Mouse (Mus musculus): ENCODE measurements around the gene Serinc2. TPM values are rescaled to one million over a fixed set of nuclear protein-coding genes. Genes with fewer than 3 reads are reported as not detected.

The Serinc2 gene
- polyA plus RNA-seq, 1 experiment = 72.2 TPM

DNA sequence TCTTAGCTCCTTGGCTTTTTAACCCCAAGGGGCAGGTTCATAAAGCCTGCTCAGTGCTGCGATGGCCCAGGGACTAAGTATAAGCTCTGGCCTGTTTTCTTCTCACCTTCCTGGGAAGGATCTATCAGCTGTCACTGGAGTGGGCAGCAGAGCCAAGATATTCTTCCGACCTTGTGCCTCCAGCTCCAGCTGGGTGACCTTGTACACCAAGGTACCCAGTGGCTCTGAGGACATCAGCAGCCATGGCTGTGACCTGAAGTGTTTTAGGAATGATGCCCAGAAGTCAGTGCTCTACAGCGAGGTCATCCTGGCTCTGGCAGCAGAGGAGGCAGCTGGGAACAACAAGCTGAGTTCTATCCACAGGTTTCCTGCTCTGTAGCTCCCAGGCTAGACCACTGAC, 33.5 kb upstream of the Serinc2 start:
- TF ChIP-seq CTCF (IDR thresholded peaks at IDR 0.05; ENCODE audit: borderline replicate concordance, extremely low read depth, insufficient read depth, insufficient read length) = no peak
- no peak for TF ChIP-seq POLR2A (IDR thresholded peaks at IDR 0.05; ENCODE audit: borderline replicate concordance, extremely low read depth, insufficient read depth, insufficient read length, poor library complexity, severe bottlenecking)
- DNase-seq (ENCODE audit: low read depth) = no peak

DNA sequence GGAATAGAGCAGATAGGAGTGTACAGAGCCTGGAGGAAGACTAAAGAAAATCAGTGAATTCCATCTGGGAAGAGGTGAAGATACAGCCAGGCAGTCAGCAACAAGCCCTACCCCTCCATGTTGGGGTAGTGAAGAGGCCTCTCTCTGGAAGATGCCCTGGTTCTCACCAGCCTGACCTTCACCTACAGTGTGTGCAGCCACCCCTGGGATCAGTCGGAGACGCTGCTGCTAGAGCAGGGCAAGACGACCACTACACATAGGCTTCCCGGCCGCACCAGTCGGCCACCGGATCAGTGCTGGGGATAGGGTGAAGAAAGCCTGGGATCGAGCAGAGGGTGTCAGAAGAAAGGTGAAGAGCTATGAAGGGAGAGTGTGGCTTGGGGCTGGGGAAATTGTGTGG, 30.2 kb upstream of the Serinc2 start:
- DNase-seq (ENCODE audit: low read depth) = no peak
- TF ChIP-seq POLR2A (IDR thresholded peaks at IDR 0.05; ENCODE audit: borderline replicate concordance, extremely low read depth, insufficient read depth, insufficient read length, poor library complexity, severe bottlenecking) = no peak
- no peak for TF ChIP-seq CTCF (IDR thresholded peaks at IDR 0.05; ENCODE audit: borderline replicate concordance, extremely low read depth, insufficient read depth, insufficient read length)

DNA sequence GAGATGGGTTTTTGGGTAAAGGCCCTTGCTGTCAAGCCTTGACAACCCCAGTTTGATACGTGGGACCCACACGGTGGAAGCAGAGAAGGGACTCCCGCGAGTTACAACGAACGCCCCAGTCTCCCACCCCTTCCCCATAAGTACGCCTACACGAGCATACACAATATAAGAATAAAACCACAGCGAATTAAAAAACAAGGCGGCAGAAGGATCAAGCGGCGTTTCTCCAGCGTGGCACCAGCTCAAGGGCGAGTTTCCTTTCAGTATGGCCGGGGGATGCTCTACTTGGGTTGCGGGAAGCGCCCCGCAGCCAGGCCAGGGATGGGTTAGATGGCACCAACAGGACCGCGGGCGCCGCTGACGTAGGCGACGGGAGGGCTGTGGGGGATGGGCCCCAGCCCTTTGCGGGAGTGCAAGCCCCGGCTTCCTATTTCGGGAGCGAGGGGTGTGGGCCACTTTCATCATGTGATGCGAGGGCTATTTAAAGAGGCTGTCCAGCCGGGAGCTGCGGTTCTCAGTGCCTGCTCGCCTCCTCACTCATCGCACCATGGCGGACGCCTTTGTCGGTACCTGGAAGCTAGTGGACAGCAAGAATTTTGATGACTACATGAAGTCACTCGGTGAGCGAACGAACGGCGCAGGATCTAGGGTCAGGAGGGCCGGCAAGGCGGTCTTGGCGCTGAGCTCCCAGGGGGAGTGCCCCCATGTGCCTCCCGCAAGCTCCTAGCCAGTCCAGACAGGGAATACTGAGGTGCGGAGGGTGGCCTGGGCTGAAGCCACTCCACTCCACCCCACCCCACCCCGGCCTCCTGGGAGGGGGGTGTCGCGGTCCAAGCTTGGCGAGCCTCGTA, 29.5 kb upstream of the Serinc2 start, which contains the start of the genes Fabp3 and Gm10570:
Gene Fabp3, plus strand, starts transcription at position 365 of the 851 bp plus-strand sequence.
Gene Gm10570, minus strand, starts transcription at position 444 of the 851 bp plus-strand sequence.
- TF ChIP-seq POLR2A (IDR thresholded peaks at IDR 0.05; ENCODE audit: borderline replicate concordance, extremely low read depth, insufficient read depth, insufficient read length, poor library complexity, severe bottlenecking) = no peak
- no peak for TF ChIP-seq CTCF (IDR thresholded peaks at IDR 0.05; ENCODE audit: borderline replicate concordance, extremely low read depth, insufficient read depth, insufficient read length)
- DNase-seq (ENCODE audit: low read depth) = peak; percentile 78

DNA sequence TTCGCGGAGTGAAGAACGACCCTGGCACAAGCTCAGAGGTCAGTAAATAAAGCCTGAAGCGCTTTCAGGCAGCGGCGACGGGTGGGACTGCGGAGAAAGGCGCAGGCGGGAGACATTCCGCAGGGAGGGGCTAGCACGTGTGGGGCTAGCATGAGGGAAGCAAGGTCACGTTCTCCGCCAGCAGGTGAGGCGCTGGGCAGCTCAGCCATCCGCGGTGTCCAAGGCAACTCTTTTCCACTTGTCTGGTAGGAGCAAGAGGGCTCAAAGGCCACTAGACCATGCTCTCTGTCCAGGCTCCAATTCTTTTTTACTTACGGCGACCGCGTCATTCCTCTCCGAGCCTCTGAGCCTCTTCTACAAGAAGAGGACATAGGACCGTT, 28.8 kb upstream of the Serinc2 start:
- DNase-seq (ENCODE audit: low read depth) = peak; percentile 63
- TF ChIP-seq CTCF (IDR thresholded peaks at IDR 0.05; ENCODE audit: borderline replicate concordance, extremely low read depth, insufficient read depth, insufficient read length) = no peak
- TF ChIP-seq POLR2A (IDR thresholded peaks at IDR 0.05; ENCODE audit: borderline replicate concordance, extremely low read depth, insufficient read depth, insufficient read length, poor library complexity, severe bottlenecking) = no peak

DNA sequence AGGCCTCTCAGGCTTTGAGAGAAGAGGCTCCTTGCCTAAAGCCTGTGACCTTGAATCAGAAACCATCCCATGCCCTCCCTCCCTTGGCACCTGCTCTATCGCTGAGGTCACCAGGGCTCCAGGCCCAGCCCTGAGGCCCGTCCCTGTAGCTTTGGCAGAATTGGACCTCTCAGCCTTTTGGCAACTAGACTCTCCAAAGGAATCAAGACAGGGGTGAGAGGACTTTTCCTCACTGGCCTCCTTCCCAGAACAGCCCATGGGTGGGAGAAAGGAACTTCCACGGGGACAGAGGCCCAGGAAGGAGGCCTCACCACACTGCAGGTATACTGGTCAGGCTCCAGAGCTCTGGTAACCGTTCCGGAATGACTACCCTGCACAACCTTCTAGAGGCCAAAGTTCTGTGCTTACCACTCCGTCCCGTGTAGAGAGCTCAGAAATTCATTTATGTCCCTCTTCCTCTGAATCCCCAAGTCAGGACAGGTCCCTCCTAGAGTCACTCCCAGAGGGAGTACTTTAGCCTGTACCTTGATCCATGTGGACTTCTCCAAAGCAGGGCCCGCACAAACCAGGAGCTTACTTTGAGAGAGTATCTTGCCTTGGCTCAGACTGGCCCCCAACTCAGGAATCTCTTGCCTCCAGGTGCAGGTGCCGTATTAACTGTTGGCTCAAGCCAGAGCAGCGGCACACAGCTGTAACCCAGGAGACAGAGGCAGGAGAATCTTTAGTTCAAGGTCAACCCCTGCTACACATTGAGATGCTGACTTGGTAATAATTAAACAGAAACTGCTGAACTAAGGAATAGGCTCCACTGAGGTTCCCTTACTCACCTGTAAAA, 28.0 kb upstream of the Serinc2 start:
- no peak for DNase-seq (ENCODE audit: low read depth)
- no peak for TF ChIP-seq POLR2A (IDR thresholded peaks at IDR 0.05; ENCODE audit: borderline replicate concordance, extremely low read depth, insufficient read depth, insufficient read length, poor library complexity, severe bottlenecking)
- no peak for TF ChIP-seq CTCF (IDR thresholded peaks at IDR 0.05; ENCODE audit: borderline replicate concordance, extremely low read depth, insufficient read depth, insufficient read length)

DNA sequence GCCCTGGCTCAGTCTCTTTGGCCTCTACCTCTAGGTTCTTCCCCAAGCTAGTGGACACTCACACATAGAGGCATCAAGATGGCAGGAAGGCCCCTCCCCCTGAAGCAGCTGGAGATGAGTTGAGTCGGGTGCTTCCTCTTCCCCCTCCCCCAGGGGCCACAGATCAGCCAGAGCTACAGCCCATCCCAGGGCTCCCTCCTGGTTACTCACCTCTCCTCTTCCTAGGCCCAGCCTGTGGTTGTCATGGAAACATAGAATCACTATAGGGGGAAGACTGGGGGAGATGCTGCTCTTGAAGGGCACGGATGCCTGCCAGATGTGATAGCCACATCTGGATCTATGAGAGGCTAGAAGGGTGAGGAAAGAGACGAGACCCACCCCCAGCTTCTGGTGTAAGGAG, 25.7 kb upstream of the Serinc2 start:
- TF ChIP-seq POLR2A (IDR thresholded peaks at IDR 0.05; ENCODE audit: borderline replicate concordance, extremely low read depth, insufficient read depth, insufficient read length, poor library complexity, severe bottlenecking) (no peak), CTCF (IDR thresholded peaks at IDR 0.05; ENCODE audit: borderline replicate concordance, extremely low read depth, insufficient read depth, insufficient read length) (no peak)
- no peak for DNase-seq (ENCODE audit: low read depth)

DNA sequence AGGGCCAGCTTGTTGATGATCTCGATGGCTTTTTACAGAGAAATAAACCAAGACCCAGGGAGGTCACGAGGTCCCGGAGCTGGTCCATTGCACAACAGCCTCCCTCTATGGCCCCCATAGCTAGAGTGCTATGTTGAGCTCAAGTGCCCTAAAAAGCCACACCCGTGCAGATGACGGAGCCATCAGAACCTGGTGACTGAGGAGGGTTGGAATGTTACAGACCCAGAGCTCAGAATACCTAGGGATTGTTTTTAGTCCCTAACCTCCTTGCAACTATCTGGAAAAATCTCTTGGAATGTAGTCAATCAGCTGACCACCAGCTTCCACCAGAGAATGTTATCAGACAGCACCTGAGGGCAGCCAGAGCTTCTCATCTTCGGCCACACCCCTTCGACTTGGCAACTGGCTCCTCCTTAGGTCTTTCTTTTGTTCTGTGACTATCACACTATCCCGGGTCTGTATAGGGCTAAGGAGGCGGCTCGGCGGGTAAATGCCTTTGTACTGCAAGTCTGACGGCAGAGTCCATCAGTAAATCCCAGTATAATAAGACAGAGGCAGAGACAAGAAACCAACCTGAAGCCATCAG, 23.4 kb upstream of the Serinc2 start:
- no peak for TF ChIP-seq CTCF (IDR thresholded peaks at IDR 0.05; ENCODE audit: borderline replicate concordance, extremely low read depth, insufficient read depth, insufficient read length)
- no peak for TF ChIP-seq POLR2A (IDR thresholded peaks at IDR 0.05; ENCODE audit: borderline replicate concordance, extremely low read depth, insufficient read depth, insufficient read length, poor library complexity, severe bottlenecking)

DNA sequence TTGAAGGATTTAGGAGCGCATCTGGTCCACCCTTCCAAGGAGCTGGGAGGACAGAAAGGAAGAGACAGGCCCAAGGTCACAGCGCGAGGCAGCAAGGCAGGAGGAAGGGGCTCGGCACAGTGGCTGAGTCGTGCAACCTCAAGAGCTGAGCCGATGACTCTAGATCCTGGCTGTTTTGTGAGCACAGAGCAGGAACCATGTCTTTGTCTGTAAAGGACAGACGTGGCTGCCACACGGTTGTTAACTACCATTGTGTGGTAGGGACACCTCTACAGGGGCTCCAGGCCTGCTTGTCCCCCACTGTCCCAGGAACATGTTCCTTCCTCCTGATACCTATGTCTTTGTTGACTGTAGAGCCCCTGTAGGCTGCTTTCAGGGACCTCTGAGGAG, 20.6 kb upstream of the Serinc2 start:
- TF ChIP-seq CTCF (IDR thresholded peaks at IDR 0.05; ENCODE audit: borderline replicate concordance, extremely low read depth, insufficient read depth, insufficient read length) (no peak), POLR2A (IDR thresholded peaks at IDR 0.05; ENCODE audit: borderline replicate concordance, extremely low read depth, insufficient read depth, insufficient read length, poor library complexity, severe bottlenecking) (no peak)
- DNase-seq (ENCODE audit: low read depth) = no peak

More for the DNA sequence above, 23.4 kb upstream of the Serinc2 start:
- DNase-seq (ENCODE audit: low read depth) = no peak

DNA sequence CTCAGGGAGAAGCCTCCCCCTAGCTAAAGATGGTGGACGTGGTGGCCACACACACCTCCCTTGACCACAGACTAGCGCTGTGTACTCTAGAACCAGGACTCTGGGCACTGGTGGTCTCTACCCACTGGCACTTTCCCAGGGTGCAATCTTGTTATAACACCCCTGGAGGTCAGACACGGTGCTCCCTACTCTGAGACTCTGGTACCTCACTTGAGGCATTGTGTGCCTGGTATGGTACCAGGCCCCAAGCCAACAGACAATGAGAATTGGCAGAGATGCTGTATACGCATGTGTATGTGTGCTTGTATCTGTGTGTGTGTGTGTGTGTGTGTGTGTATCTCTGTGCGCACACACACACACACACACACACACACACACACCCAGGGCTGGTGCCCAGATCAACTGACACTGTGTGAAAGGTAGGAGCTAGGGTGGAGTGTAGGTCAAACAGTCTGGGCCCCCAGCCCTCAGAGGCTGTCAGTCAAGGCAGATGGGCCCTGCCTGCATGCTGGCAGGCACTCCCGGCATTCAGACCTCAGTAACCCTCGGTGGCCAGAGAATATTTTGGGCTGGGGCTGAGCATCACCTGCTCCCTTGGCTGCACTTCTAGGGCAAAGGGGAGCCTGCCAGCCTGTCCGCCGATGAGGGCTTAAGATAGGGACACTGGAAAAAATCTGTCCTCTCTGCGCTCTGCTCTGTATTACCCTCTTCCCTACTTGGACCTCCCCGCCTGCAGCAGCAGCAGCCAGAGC, 20.0 kb upstream of the Serinc2 start:
- peak; percentile 37 for DNase-seq (ENCODE audit: low read depth)
- TF ChIP-seq POLR2A (IDR thresholded peaks at IDR 0.05; ENCODE audit: borderline replicate concordance, extremely low read depth, insufficient read depth, insufficient read length, poor library complexity, severe bottlenecking) (no peak), CTCF (IDR thresholded peaks at IDR 0.05; ENCODE audit: borderline replicate concordance, extremely low read depth, insufficient read depth, insufficient read length) (no peak)

DNA sequence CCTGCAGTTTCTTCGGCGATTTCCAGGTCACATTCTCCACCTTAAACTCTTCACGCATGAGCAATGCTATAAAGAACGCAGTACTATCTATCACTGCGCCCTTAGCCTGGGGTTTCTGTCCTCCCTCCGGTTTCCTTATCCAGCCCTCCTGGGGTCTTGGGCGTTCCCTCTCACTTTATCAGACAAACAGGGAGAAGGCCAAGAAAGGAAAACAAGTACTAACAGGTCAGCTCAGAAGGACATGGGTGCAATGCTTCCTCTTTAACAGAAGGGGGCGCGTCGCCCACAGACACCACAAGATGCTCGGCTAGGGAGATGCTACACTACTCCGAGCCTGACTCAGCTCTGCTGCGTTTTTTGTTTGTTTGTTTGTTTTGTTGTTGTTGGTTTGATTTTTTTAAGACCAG, 18.1 kb upstream of the Serinc2 start:
- peak; percentile 68 for DNase-seq (ENCODE audit: low read depth)
- TF ChIP-seq POLR2A (IDR thresholded peaks at IDR 0.05; ENCODE audit: borderline replicate concordance, extremely low read depth, insufficient read depth, insufficient read length, poor library complexity, severe bottlenecking) (no peak), CTCF (IDR thresholded peaks at IDR 0.05; ENCODE audit: borderline replicate concordance, extremely low read depth, insufficient read depth, insufficient read length) (peak; percentile 86)

All from brain, embryonic 14.5 days (tissue).